Mouse (Mus musculus) lung, embryonic 15.5 days (tissue): ENCODE results near the gene Cadm2. TPM values are rescaled to one million over a fixed set of nuclear protein-coding genes. Genes with fewer than 3 reads are reported as not detected.

Experiments
- ATAC-seq: fragments of 200-750 bp; cut with Nextera tagmentation; 2 replicates; pipeline ENCODE4 v1.8.0; 2017; ENCODE audit warnings: moderate number of reproducible peaks, borderline replicate concordance; ENCODE audit not compliant: low FRiP score, low TSS enrichment; ENCODE audit errors: extremely low read depth
- H3K27ac ChIP-seq: fragments of 300-500 bp; sonication (generic); 2 replicates; pipeline ENCODE4 v1.5.1; 2015; ENCODE audit warnings: moderate library complexity, mild to moderate bottlenecking, inconsistent platforms
- H3K27me3 ChIP-seq: fragments of 300-500 bp; sonication (generic); 2 replicates; pipeline ENCODE4 v1.6.1; 2015; ENCODE audit warnings: inconsistent platforms
- H3K36me3 ChIP-seq: fragments of 300-500 bp; sonication (generic); 2 replicates; pipeline ENCODE4 v1.6.1; 2015; ENCODE audit warnings: inconsistent platforms
- H3K4me1 ChIP-seq: fragments of 300-500 bp; sonication (generic); 2 replicates; pipeline ENCODE4 v1.6.1; 2015; ENCODE audit warnings: inconsistent platforms
- H3K4me2 ChIP-seq: fragments of 300-500 bp; sonication (generic); 2 replicates; pipeline ENCODE4 v1.6.1; 2015; ENCODE audit warnings: inconsistent platforms, mild to moderate bottlenecking, moderate library complexity
- H3K4me3 ChIP-seq: fragments of 300-500 bp; sonication (generic); 2 replicates; pipeline ENCODE4 v1.5.1; 2015; ENCODE audit warnings: mild to moderate bottlenecking, inconsistent platforms
- H3K9ac ChIP-seq: fragments of 300-500 bp; sonication (generic); 2 replicates; pipeline ENCODE4 v1.6.1; 2015; ENCODE audit warnings: inconsistent platforms
- H3K9me3 ChIP-seq: fragments of 300-500 bp; sonication (generic); 2 replicates; pipeline ENCODE4 v1.6.1; 2016; ENCODE audit warnings: inconsistent platforms
- WGBS: fragments of 180-500 bp; shearing (Covaris S2); methylation state at CpG from one replicate; pipeline ENCODE4 v1.1.7; 2015; 5-methylcytosine and 5-hydroxymethylcytosine counted together
- polyA plus RNA-seq: library from polyadenylated mRNA; unstranded; fragments of >200 nt; fragmentation: Nextera tagmentation; extraction: Ambion mirVana; gene quantifications from 2 replicates; pipeline ENCODE4 v1.2.1, GENCODE M21; 2015

The Cadm2 gene
- polyA plus RNA-seq, 1 experiment from 2014 or later: 0.74 TPM

- Histone ChIP-seq H3K27ac (no peak overlapping the region), H3K27me3 (no peaks in the 10 kb centered on the region), H3K9me3 (no peaks in the 10 kb centered on the region), H3K4me3 (no peak overlapping the region), H3K9ac (no peak overlapping the region), H3K4me2 (no peak overlapping the region), H3K4me1 (no peaks in the 10 kb centered on the region), H3K36me3 (no peaks in the 10 kb centered on the region)
- no peak for ATAC-seq
Measured at GRCm38 (mm10) chr16:66627527-66627926, 993.2 kb downstream of the Cadm2 start.

DNA sequence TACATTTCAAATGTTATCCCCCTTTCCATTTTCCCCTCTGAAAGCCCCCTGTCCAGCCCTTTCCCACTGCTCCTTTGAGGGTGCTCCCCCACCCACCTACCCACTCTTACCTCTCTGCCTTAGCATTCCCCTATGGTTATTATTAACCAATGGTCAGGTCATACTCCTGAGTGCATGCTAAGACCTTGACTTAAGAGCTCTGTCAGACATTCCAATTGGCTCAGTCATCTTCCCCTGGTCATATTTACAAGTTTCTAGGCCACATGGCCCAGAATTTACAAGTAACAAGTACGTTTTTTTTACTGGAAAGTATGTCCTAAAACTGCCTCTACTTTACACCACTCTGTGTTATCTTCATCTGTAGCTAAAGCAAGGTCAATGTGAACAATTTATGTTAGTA lies 998.3 kb downstream of the Cadm2 start:
- ATAC-seq: no peak
- no peak overlapping the region for H3K4me2 ChIP-seq
- 21% methylated on average over 1 of the region's 1 CpGs for WGBS
- no peak overlapping the region for H3K4me3 ChIP-seq
- no peak overlapping the region for H3K27ac ChIP-seq
- no peaks in the 10 kb centered on the region for H3K4me1 ChIP-seq
- no peak overlapping the region for H3K9ac ChIP-seq
- no peaks in the 10 kb centered on the region for H3K9me3 ChIP-seq
- no peaks in the 10 kb centered on the region for H3K27me3 ChIP-seq
- no peaks in the 10 kb centered on the region for H3K36me3 ChIP-seq

- Histone ChIP-seq H3K9me3 (no peaks in the 10 kb centered on the region), H3K36me3 (no peaks in the 10 kb centered on the region), H3K27me3 (no peaks in the 10 kb centered on the region), H3K4me1 (no peaks in the 10 kb centered on the region), H3K4me3 (no peak overlapping the region), H3K27ac (no peak overlapping the region), H3K9ac (no peak overlapping the region), H3K4me2 (no peak overlapping the region)
- WGBS: 80% methylated on average over 5 of the region's 5 CpGs
- ATAC-seq: no peak
Measured at GRCm38 (mm10) chr16:66612624-66613023, 1008.1 kb downstream of the Cadm2 start.
